Mouse (Mus musculus): ENCODE measurements around the gene Riiad1.

DNA sequence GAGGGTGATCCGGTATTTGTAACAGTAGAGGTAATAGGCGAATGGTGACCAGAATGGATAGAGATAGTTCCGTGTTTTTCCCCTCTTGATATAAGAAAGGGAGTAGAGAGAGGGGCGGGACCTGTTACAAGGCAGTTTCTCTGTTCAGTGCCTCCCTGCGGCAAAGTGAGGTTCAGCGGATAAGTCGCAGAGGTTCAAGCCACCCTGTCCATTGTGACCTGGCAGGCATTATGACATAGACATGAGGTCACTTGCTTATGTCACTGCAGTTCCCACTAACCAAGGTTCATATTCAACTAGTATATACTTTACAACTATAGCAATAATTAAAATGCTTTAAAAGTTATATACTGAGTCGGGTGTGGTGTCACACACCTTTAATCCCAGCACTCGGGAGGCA, 43.7 kb downstream of the Riiad1 start:
- TF ChIP-seq POLR2A (IDR thresholded peaks at IDR 0.05; ENCODE audit: borderline replicate concordance, low read depth, low read length), result no peak
- no peak for TF ChIP-seq CTCF (IDR thresholded peaks at IDR 0.05; ENCODE audit: low read depth, low read length)
